Mouse (Mus musculus) ES-E14 (cell line): ENCODE data around the gene Gm49340. TPM values are rescaled to one million over a fixed set of nuclear protein-coding genes. Genes with fewer than 3 reads are reported as not detected.
"Not testable (repeated sequence)": the region's sequence is repeated elsewhere in the genome, so short reads cannot be mapped to it uniquely, and the experiment has no call there.

ENCODE experiments used
- DNase-seq: peaks from one replicate; pipeline ENCODE4 v3.0.0-alpha.2; 2013; ENCODE audit warnings: low read depth, low spot score
- H3K27ac ChIP-seq: 2 replicates; pipeline ENCODE4 v1.5.1; 2012; ENCODE audit warnings: low read depth, mild to moderate bottlenecking, low read length, moderate library complexity, mixed read lengths; ENCODE audit not compliant: poor library complexity, insufficient read depth, severe bottlenecking
- H3K36me3 ChIP-seq: 2 replicates; pipeline ENCODE4 v1.6.1; 2012; ENCODE audit warnings: mild to moderate bottlenecking, low read length, moderate library complexity, mixed read lengths; ENCODE audit not compliant: control insufficient read depth, poor library complexity, insufficient read depth, severe bottlenecking
- H3K4me1 ChIP-seq, 2 experiments: fragments of 150-350 bp in 1 of 2; sonication (generic) in 1 of 2; 2 replicates each; pipeline ENCODE4 v1.6.1; 2012; ENCODE audit warnings: low read length in 2 of 2, mild to moderate bottlenecking in 1 of 2, mixed read lengths in 1 of 2; ENCODE audit not compliant: control insufficient read depth in 2 of 2, insufficient read depth in 2 of 2, poor library complexity in 1 of 2
- H3K4me3 ChIP-seq, 2 experiments: fragments of 150-350 bp in 1 of 2; sonication (generic) in 1 of 2; 2 replicates each; pipeline ENCODE4 v1.5.1; 2012; ENCODE audit warnings: low read length in 2 of 2, low read depth in 1 of 2, mild to moderate bottlenecking in 1 of 2, mixed read lengths in 1 of 2; ENCODE audit not compliant: insufficient read depth in 1 of 2, poor library complexity in 1 of 2, severe bottlenecking in 1 of 2
- H3K9ac ChIP-seq: 2 replicates; pipeline ENCODE4 v1.6.1; 2012; ENCODE audit warnings: low read depth, mild to moderate bottlenecking, low read length, mixed read lengths; ENCODE audit not compliant: poor library complexity, insufficient read depth, severe bottlenecking
- H3K9me3 ChIP-seq: fragments of 150-350 bp; sonication (generic); 2 replicates; pipeline ENCODE4 v1.6.1; 2012; ENCODE audit warnings: low read depth, mild to moderate bottlenecking, low read length; ENCODE audit not compliant: control insufficient read depth, insufficient read depth
- CHD2 ChIP-seq: IDR thresholded peaks from 2 replicates; pipeline ENCODE4 v1.6.1; 2014; ENCODE audit warnings: mild to moderate bottlenecking, low read depth, low read length, inconsistent platforms
- HCFC1 ChIP-seq: IDR thresholded peaks from 2 replicates; pipeline ENCODE4 v1.6.1; 2012; ENCODE audit warnings: low read length, inconsistent platforms, borderline replicate concordance; ENCODE audit not compliant: insufficient read depth
- MAFK ChIP-seq: IDR thresholded peaks from 2 replicates; pipeline ENCODE4 v1.6.1; 2014; ENCODE audit warnings: mild to moderate bottlenecking, low read depth, low read length, inconsistent platforms; ENCODE audit not compliant: insufficient read depth
- ZC3H11A ChIP-seq: IDR thresholded peaks from 2 replicates; pipeline ENCODE4 v1.6.1; 2012; ENCODE audit warnings: low read depth, mild to moderate bottlenecking, inconsistent platforms, low read length, borderline replicate concordance
- ZNF384 ChIP-seq: IDR thresholded peaks from 2 replicates; pipeline ENCODE4 v1.6.1; 2012; ENCODE audit warnings: low read depth, low read length, inconsistent platforms
- in situ Hi-C, 2 experiments: fragments of 600-800 bp; cut with MboI; formaldehyde crosslinking; loops; one replicate each; pipeline ENCODE4 v1.15.1; 2025; ENCODE audit warnings: low sequenced_read_pairs in 2 of 2, inconsistent platforms in 1 of 2; ENCODE audit not compliant: unreplicated experiment in 2 of 2
- total RNA-seq: library from RNA; depleted of rRNA; stranded (reverse); fragments of 300-350 nt; gene quantifications from 2 replicates; pipeline ENCODE4 v1.2.3, GENCODE M21; 2012

The Gm49340 gene
- total RNA-seq, 1 experiment, result 0.13 TPM

DNA sequence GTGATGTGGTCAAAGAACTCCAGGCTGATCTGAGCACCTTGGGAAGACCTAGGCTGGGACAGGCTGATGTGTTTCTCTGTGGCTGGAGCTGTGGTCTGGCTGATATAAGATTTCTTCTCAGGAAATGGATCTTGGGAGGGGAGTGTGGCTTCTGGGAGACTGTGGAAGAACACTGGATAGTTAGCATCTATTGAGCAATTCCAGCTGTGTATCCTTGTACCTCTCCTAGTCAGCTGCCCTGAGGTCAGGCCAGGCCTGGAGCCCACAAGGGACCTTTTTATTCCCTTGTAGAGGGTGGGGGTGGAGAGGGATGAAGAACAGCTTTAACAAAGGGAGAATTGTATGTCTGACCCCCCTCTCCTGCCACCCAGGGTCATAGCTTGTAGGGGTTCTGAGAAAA, 45.2 kb upstream of the Gm49340 start:
- H3K27ac ChIP-seq, result no peak overlapping the region
- no peaks in the 10 kb centered on the region for H3K4me1 ChIP-seq
- no peak overlapping the region for H3K4me3 ChIP-seq
- no peak for TF ChIP-seq ZNF384
- TF ChIP-seq ZC3H11A, result no peak
- no peak for TF ChIP-seq HCFC1
- no peak for TF ChIP-seq CHD2
- DNase-seq, result no peak
- no peaks in the 10 kb centered on the region for H3K9me3 ChIP-seq
- no peaks in the 10 kb centered on the region for H3K36me3 ChIP-seq
- in situ Hi-C loops, result no loop called here
- H3K9ac ChIP-seq, result no peak overlapping the region

DNA sequence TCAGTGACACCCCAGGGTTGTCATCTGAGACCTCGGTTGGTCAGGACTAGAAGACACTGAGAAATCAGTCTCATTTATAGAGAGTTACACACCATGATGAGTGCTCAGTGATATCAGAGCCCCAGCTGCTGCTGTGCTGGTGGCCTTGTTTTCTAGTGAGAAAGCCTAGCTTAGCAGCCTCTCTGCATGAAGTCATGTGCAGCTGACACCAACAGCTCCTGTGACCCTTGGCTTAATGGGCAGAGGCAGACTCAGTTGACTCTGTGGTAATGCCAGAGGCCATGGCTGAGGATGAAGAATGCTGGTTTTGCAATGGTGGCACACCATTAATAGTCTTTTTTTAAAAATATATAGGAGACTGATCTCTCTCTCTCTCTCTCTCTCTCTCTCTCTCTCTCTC, 39.9 kb upstream of the Gm49340 start:
- Histone ChIP-seq H3K9me3 (no peaks in the 10 kb centered on the region), H3K4me1 (no peaks in the 10 kb centered on the region), H3K4me3 (no peak overlapping the region), H3K27ac (no peak overlapping the region), H3K9ac (no peak overlapping the region), H3K36me3 (no peaks in the 10 kb centered on the region)
- DNase-seq, result no peak
- TF ChIP-seq ZC3H11A, result no peak
- TF ChIP-seq HCFC1, result no peak
- no peak for TF ChIP-seq CHD2
- no peak for TF ChIP-seq MAFK
- no peak for TF ChIP-seq ZNF384
- in situ Hi-C loops, result no loop called here

DNA sequence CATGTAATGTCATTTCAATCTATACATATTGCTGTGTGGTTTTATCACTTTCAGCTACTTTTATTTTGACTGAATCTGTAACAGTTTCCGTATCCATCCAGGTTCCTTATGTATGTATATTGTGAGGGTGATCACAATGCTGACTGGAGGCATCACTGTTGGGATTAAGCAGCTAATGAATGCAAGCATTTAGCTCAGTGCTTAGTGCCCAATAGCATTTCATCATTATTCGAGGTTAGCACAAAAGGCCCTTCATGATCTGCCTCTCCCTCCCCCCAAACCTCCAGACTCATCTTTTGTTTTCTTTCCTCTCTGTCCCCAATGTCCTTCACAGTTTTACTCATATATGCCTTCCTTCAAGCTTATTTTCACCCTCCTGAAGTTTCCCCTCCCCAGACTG, 26.4 kb upstream of the Gm49340 start:
- Histone ChIP-seq H3K9ac (no peak overlapping the region), H3K4me3 (no peak overlapping the region), H3K9me3 (no peaks in the 10 kb centered on the region), H3K36me3 (no peaks in the 10 kb centered on the region), H3K4me1 (no peaks in the 10 kb centered on the region), H3K27ac (no peak overlapping the region)
- TF ChIP-seq ZC3H11A (no peak), HCFC1 (no peak), MAFK (no peak), ZNF384 (no peak), CHD2 (no peak)
- no peak for DNase-seq
- in situ Hi-C loops, result no loop called here

DNA sequence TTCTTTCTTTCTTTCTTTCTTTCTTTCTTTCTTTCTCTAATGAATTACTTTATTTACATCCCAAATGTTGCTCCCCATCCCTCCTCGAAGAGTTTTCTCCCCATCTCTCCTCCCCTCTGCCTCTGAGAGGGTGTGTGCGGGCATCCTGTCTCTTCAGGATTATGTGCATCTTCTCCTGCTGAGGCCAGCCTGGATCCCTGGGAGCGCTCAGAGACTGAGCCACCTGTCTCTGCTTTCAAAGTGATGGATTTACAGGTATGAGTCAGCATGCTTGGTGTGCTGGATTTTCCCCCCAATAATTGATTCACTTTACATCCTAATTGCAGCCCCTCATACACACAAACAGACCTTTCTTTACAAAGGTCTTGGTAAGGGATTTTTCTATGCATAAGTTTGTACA, 13.6 kb upstream of the Gm49340 start:
- Histone ChIP-seq H3K4me1 (peaks cover 4 to 10% of the 10 kb centered on the region in 2 experiments), H3K4me3 (no peak overlapping the region), H3K27ac (no peak overlapping the region), H3K9ac (no peak overlapping the region), H3K36me3 (no peaks in the 10 kb centered on the region), H3K9me3 (no peaks in the 10 kb centered on the region)
- no peak for DNase-seq
- in situ Hi-C loops, result no loop called here
- TF ChIP-seq ZC3H11A, result no peak
- no peak for TF ChIP-seq HCFC1
- TF ChIP-seq MAFK, result 0 out of 2 replicates have a peak, but pooled peaks have one; percentile 10
- TF ChIP-seq CHD2, result no peak
- TF ChIP-seq ZNF384, result no peak

DNA sequence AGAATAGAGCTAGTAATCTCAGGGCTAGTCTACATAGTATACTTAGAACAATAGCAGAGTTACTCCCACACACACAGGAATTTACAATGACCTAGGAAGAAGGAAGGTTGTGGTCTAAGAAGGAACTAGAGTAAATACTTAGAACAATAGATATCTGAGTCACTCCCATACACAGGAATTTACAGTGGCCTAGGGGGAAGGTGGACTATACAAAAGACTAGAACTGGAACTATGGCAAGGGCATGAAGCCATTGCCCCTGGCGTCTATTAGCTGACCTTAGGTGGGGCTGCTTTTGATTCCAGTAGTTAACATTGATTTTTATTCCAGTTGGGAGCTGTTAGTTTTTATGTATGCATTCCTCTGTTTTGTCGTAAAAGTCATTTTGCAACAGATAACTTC, 11.0 kb upstream of the Gm49340 start:
- H3K9ac ChIP-seq, H3K36me3 ChIP-seq, in situ Hi-C loops, H3K9me3 ChIP-seq, H3K4me3 ChIP-seq: not testable (repeated sequence)
- H3K4me1 ChIP-seq, result peaks cover 4 to 10% of the 10 kb centered on the region in 2 experiments
- H3K27ac ChIP-seq, result peak overlapping the region; percentile 93; the same call in 1 of the 2 replicates
- peak; percentile 74 for DNase-seq

DNA sequence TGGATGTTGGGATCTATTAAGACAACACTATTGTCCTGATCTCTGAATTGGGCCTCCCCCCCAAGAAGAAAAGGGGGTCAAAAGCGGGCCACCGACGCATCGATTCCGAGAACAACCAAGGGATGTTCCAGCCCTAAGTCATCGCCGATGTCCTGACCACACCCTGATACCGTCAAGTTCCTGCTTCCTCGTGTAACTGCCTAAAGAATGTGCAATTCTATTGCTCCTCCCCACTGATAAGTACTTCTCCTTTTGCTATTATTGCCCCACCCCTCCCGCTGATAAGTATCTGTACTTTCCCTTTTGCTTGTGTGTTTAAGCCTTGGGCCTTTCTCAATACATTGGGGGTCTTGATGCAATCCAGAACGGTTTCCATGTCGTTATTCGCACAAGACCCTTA, 8.5 kb upstream of the Gm49340 start:
- H3K9me3 ChIP-seq, H3K27ac ChIP-seq, H3K9ac ChIP-seq, in situ Hi-C loops, DNase-seq, H3K36me3 ChIP-seq, H3K4me3 ChIP-seq: not testable (repeated sequence)
- H3K4me1 ChIP-seq, result peaks cover 2 to 10% of the 10 kb centered on the region in 2 experiments; a peak in 3 of 4 replicates
